Mouse (Mus musculus): Measurements from ENCODE around the gene Plxdc1. TPM values are rescaled to one million over a fixed set of nuclear protein-coding genes. Genes with fewer than 3 reads are reported as not detected.

Plxdc1 gene
- total RNA-seq, 2 experiments from 2014 or later = 6.3 to 13.7 TPM

DNA sequence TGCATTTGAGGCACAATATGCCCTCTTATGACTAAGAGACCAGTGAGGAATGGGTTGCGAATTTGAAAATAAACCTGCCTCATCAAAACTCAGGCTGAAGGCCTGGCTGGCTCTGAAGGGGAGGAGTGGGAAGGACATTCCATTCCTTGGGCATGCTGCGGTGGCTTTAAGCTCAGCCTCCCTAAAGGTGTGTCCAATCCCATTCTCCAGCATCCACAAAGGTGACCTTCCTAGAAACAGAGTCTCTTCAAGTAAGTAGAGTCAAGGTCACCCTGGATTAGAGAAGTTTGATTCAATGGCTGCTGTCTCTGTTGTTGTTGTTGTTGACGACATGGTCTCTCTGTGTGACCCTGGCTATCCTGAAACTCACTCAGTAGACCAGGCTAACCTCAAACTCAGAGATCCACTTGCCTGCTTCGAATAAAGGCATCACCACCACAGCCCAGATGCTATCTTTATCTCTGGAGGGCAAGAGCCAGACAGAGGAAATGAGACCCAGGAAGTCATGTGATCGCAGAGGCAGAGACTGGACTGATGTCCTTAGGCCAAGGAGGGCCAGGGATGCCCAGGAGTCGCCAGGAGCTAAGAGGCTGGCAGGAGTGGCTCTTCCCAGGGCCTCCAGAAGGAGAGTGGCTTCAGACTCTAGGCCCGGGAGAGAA lies 27.5 kb downstream of the Plxdc1 start:
- no peak for ATAC-seq (ENCODE audit: poor library complexity, severe bottlenecking)

DNA sequence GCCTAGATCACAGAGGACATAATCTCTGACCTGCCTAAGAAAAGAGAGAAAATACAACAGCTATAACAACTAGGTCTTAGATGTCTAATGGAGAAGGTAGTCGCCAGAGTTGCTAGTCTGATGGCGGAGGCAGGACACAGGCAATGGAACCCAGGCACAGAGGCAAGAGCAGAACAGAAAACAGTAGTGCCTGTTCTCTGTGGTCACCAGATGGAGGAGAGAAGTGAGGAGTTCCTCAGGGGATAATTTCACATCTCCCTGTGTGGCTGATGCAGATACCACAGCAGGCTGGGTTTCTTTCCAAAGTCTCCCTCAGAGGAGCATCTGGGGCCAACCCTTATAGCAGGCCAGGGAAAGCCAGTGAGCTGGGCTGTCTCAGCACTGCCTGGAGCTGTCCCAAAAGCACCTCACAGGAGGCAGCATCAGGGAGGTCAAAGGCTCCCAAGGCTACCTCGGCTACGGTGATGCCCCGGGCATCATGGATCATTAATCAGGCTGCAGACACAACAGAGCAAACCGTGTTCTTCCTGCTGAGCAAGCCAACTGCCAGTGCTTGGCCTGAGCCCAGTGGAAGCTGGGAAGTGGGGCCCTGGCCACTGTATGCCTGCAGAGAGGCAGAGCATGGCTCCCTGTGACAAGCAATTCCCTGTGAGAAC lies 29.2 kb downstream of the Plxdc1 start:
- peak; percentile 75 for ATAC-seq (ENCODE audit: poor library complexity, severe bottlenecking)

DNA sequence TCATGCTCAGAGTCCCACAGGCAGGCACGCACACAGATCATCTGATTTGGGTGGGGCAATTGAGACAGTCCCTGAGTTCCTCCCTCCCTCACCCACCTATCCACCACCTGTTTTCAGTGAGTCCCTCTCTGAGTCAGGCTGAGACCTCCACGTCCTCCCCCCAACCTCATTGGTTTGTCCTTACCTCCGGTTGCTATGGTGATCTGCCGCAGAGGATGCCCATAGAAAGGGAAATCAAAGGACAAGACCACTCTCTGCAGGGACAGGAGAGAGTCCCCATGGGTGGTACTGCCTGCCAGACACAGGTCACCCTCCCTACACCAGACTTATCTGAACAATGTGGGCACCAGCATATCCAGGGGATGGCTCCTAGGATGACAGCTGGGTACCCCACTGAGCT lies 30.3 kb downstream of the Plxdc1 start:
- ATAC-seq (ENCODE audit: poor library complexity, severe bottlenecking) = no peak

DNA sequence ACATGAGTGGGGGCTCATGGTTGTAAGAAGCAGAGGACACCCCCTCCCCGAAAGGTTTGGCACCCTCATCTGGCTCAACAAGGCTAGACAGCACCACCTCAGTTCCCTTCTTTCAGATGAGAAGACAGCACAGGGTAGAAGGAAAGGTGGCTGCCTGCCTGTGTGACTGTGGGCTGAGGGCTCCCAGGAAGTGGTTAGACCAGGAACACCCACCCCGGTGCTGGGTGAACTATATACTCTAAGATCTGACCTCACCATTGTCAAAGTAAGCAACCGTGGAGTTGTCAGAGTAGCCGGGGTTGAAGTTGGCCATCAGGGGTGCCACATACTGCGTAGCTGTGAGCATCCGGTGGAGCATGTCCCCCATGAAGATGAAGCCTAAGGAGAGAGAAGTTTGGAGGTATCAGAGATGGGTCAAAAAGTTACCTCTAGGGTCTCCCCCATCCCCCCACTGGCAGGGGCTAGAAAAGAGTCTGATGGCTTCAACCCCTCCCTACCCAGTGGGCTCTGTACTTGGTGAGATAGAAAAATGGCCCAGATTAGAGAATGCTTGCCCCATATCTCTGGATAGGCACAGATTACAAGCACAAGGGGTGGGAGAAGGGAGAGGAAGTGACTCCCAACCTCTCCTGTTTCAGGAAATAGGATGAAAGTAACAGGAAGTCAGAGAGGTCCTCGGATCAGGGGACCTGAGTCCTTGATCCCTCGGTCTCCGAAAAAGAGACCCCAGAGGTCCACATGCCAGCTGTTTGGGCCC lies 30.9 kb downstream of the Plxdc1 start:
- ATAC-seq (ENCODE audit: poor library complexity, severe bottlenecking) = 0 out of 2 replicates have a peak, but pooled peaks have one; percentile 18

DNA sequence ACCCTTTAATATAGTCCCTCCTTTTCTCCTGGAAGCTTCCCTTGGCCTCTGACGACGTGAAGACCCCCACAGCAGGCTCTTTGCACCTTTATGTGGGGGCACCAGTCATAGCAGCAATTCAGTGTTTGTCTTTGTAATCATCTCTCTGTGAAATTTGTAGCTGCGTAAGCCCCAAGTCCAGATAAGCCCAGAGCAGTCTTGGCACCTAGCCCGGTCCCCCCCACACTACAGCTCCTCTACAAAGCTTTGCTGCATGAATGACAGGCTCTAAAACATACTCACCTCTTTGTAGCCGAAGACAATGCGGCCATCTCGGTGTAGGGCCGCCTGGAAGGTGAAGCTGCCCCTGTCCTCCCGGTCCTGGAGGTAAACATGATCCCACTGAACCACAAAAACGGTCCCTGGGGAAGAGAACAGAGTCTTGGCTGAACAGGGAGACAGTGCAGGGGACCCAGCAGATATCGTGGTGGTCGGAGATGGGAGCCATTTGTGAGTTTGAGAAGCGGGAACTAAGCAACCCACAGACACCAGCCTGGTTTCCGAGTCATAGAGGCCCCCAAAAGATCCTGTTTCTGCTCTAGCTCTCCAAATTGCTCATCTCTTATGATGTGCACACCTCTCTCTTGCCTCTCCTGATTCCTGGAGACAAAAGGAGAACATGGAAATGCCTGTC lies 31.6 kb downstream of the Plxdc1 start:
- ATAC-seq (ENCODE audit: poor library complexity, severe bottlenecking) = no peak

DNA sequence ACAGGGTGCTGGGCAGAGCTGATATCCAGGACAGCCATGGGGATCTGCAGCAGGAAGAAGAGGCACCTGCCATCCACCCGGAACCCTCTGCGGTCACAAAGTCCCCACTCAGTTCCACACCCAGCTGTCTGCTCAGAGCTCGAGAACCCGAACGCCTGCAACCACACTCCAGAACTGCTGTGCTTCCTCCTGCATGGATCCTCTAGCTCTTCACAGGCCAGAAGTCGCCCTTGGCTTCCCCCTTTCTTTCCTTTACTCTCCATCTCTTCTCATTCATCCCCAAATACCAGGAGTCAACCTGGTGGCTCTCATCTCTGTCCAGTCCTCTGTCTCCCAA lies 32.3 kb downstream of the Plxdc1 start:
- ATAC-seq (ENCODE audit: poor library complexity, severe bottlenecking) = no peak

DNA sequence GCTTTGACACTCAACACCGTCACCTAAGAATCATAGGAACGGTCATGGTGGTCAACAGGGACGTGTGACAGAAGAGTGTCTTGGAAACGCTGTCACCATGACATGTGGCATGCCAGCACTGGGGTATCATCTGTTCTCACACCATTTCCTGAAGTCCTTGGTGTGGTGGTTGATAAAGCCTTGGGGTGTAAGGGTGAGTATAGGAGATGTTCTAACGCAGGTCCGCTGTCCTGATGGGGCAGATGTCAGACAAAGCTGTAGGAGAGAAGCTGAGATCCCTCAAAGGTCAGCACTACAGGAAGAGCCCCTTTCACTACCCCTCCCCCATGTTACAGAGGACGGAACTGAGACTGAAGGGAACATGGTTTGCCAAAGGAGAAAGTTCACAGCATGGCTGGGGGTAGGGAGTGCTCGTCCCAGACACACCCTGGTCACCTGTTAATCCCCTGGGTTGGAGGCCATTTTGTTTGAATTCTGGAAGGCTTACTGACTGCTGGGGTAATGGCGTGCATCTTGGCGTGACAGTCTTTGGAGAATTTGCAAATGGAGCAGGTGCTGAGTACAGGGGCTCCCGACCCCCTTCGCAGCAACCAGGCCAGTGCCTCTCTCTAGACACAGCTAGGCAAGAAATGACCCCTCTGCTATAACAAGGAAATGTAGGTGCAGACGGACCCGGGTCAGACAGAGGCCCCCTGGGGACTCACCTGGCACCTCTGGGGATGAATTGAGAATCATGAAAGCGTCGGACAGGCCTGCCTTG lies 32.9 kb downstream of the Plxdc1 start:
- ATAC-seq (ENCODE audit: poor library complexity, severe bottlenecking) = no peak

DNA sequence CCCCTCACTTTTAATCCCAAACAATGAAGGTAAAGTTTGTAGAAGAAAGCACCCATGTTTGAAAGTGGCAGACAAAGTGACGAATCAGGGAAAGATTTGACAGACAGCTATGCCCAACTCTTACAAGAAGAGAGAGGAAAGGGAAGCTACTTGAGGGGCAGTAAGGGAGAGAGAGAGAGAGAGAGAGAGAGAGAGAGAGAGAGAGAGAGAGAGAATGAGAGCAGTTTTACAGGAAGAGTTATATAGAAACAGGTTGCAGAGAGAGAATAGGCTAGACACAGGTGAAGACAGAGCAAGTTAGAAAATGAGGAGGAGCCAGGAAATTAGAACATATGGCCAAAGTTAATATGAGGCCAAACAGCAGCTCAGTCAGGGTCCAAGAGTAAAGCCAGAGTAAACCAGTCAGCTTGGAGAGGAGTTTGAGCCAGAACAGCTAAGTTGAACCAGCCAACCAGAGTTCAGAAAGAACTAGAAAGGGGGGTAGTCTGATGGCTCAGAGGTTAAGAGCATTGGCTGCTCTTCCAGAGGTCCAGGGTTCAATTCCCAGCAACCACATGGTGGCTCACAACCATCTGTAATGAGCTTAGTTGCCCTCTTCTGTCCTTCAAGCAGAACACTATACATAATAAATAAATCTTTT lies 33.8 kb downstream of the Plxdc1 start:
- no peak for ATAC-seq (ENCODE audit: poor library complexity, severe bottlenecking)

DNA sequence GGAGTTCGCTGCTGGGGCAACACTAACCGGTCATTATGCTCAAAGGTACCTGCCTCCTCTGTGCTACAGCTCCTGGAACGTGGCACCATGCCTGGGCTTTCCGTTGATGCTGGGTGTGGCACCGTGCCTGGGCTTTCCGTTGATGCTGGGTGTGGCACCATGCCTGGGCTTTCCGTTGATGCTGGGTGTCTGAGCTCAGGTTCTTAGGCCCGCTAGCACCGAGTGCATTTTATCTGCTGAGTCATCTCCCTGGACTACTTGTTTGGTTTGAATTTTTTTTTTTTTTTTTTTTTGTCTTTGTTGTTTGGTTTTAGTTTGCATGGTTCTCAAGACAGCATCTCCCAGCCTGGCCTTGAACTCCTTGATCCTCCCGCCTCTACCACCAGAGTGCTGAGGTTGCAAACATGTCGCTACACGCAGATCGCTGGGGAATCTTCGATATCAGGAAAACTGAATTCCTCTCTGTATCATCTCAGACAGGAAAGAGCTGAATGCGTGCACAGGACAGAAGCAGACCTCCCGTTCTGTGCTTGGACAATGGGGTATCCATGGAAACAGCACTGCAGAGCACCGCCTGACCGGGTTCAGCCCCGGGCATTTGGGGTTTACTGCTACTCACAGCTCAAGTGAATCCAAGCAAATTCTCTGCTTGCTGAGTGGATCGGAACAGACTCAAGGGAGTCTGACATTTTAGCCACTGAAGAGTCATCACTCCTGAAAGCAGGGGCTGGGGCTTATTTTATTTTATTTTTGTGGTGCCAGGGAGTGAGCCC lies 36.4 kb downstream of the Plxdc1 start:
- ATAC-seq (ENCODE audit: poor library complexity, severe bottlenecking) = peak; percentile 51

DNA sequence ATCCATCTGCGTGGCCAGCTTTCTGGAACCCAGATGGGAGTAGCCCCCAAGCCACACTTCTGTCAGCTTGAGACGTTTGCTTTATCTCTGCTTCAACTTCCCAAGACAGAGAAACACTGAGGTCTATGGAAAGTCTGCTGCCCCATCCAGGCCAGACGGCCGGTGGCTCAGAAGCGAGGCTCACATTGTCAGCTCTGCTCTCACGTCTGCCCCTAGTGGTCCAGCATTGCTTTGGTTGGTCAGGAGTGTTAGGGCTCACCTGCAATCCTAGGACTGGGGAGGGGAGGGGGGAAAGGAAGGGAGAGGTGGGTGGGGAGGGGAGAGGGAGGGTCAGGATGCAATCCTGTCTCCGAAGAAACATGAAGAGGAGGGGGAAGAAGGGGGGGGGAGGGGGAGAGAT lies 38.8 kb downstream of the Plxdc1 start:
- no peak for ATAC-seq (ENCODE audit: poor library complexity, severe bottlenecking)

DNA sequence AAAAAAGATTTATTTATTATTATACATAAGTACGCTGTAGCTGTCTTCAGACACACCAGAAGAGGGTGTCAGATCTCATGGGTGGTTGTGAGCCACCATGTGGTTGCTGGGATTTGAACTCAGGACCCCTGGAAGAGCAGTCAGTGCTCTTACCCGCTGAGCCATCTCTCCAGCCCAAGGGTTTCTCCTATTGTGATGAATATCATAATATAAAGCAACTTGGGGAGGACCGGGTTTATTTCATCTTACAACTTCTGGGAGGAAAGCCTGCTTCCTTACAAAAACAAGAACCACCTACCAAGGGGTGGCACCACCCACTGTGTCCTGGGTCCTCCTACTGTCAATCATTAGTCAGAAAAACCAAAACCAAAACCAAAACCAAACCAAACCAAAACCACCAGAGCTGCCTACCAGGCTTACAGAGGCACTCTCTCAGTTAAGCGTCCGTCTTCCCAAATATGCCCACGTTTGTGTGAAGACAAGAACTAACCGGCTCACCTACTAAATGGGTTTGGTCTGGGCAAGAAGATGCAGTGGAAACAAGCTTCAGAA lies 40.4 kb downstream of the Plxdc1 start:
- peak; percentile 69 for ATAC-seq (ENCODE audit: poor library complexity, severe bottlenecking)

DNA sequence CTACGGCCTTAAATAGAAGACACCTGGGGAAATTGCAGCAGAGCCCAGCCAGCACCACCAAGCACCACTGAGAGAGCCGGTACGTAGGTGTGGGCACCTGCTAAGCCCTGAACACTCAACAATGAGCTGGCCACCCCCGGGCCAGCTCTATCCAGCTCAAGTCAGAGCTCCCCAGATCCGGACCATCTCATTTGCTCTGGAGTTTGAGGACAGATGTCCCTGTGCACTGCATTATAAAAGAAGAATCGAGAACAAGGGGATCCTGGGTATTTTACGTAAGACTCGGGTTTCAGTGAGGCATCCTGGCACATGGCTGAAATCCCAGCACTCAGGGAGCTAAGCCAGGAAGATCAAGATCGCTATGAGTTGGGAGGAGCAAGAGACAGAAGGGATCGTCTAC lies 41.2 kb downstream of the Plxdc1 start:
- ATAC-seq (ENCODE audit: poor library complexity, severe bottlenecking) = no peak

DNA sequence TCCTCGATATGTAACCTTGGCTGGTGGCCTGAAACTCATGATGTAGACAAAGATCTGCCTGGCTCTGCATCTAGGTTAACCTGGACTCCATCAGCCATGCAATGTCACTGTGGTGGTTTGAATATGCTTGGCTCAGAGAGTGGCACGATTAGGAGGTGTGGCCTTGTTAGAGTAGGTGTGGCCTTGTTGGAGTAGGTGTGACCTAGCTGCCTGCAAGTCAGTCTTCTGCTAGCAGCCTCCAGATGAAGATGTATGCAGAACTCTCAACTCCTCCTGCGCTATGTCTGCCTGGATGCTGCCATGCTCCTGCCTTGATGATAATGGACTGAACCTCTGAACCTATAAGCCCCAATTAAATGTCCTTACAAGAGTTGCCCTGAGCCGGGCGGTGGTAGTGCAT lies 43.0 kb downstream of the Plxdc1 start:
- ATAC-seq (ENCODE audit: poor library complexity, severe bottlenecking) = no peak

DNA sequence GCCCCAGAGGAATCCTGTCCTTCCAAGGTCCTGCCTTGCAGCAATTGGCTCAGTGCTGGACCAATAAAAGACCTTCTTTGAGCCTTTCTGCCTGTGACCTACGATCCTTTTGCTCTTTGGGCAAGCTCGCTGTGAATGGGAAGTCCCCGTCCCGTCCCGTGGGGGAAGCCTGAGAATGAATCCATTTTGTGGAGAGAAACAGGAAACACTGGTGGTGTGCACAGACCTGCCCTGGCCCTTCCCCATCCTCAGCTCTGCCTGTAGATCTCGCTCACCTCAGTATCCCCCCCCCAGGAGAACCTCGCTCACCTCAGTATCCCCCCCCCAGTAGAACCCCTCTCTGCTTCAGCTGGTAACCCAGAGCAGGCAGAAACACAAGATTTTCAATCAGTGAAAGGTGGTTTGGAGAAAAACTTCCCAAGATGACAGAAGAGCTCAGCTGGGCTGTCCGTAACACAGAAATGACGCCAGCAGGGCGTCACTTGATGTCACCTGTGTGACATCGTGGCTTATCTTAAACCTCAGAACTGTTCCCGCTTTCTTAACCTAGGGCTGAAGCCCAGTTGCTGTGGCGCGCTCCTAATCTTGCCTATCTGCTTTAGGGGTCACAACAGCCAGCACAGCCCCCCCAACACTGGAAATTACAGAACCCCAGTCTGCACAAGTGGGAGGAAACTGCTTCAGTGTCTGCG lies 43.7 kb downstream of the Plxdc1 start:
- ATAC-seq (ENCODE audit: poor library complexity, severe bottlenecking) = peak; percentile 56; the same call in 1 of the 2 replicates

DNA sequence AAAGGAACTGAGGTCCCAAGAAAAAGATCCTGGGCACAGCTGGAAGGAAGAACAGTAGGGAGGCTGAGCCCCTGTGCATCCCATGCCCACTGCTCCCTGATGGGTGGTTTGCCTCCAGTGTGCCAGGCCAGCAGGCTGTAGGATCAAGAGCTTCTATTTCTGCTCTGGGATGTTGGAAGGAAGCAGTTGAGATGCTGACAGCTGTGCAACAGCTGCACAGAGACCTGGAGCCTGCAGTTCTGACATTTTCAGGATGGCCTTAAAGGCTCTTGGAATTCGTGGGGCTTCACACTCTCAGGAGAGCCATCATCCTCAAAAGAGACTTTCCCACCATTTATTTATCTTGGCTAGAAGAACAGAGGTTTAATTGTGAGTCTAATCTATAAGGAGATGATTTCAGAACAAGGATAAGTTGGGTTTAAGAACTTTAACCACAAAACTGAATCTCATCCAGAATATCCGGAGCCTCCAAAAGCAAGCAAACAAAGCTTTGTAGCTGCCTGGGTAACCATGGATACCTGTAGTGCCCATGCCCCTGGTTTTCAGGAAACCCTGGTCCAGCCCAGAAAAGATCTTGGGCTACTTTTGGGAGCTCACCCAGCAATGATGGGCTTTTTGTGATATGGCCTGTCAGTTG lies 48.7 kb downstream of the Plxdc1 start:
- no peak for ATAC-seq (ENCODE audit: poor library complexity, severe bottlenecking)

DNA sequence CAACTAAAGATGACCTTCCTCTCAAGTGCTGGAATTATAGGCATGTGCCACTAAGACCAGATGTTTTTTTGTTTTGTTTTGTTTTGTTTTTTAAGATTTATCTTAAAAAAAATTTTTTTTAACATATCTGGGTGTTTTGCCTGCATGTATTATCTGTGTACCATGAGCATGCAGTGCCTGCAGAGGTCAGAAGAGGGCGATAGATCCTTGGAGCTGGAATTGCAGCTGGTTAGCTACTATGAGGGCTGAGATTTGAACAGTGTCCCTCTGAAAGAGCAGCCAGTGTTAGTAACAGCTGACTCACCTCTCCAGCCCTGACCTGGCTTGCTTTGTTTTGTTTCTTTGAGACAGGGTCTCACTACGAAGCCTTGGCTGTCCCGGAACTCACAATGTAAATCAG lies 49.5 kb downstream of the Plxdc1 start:
- ATAC-seq (ENCODE audit: poor library complexity, severe bottlenecking) = peak; percentile 52

DNA sequence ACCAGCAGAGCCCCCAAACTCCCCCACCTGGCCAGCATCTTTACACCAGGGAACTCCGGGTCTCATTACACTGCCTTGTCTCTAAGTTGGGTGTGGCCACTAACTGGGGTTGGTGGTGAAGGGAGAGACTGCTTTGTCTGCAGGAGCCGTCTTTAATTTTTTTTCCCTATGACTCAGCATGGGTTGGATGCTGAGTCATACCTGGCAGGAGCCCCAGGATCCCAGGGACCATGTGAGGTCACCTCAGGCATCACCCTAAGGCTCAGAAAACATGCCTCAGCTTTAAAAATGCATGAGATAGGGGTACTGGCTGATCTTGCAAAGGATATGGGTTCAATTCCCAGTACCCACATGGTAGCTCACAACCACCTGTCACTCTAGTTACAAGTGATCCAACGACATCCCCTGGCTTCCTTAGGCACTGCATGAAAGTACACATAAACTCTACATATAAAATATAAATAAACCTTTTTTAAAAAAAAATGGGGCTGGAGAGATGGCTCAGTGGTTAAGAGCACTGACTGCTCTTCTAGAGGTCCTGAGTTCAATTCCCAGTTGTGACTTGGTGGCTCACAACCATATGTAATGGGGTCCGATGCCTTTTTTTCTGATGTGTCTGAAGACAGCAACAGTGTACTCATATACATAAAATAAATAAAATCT lies 50.2 kb downstream of the Plxdc1 start:
- no peak for ATAC-seq (ENCODE audit: poor library complexity, severe bottlenecking)

DNA sequence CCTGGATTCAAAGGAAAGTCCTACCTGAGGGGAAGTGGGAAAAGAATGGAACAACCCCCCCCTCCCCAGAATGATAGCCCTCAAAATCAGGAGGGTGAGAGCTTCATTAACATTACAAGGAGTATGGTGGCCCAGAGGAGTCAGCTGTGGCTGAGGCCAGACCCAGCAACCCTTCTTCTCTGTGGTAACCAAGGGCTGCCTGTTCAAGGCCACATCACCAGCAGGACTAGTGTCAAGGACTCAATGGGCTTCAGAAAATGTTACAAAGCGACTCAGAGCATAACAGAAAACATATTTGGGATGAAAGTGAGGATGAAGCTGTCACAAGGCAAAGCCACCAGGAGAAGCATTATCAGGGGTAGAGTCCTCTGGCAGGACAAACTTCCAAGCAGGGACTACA lies 52.7 kb downstream of the Plxdc1 start:
- no peak for ATAC-seq (ENCODE audit: poor library complexity, severe bottlenecking)
